Mouse (Mus musculus) neural tube, embryonic 13.5 days (tissue): ENCODE measurements around the gene Hdac7. TPM values are rescaled to one million over a fixed set of nuclear protein-coding genes. Genes with fewer than 3 reads are reported as not detected.

ENCODE experiments used
- ATAC-seq: fragments of 200-750 bp; cut with Nextera tagmentation; 2 replicates; pipeline ENCODE4 v1.8.0; 2017; ENCODE audit warnings: low read depth, mild to moderate bottlenecking, moderate TSS enrichment, moderate library complexity
- H3K27ac ChIP-seq: fragments of 300-500 bp; sonication (generic); replicated peaks from 2 replicates; pipeline ENCODE4 v1.5.1; 2015; ENCODE audit warnings: moderate library complexity, mild to moderate bottlenecking, inconsistent platforms
- H3K27me3 ChIP-seq: fragments of 300-500 bp; sonication (generic); 2 replicates; pipeline ENCODE4 v1.6.1; 2015; ENCODE audit warnings: mild to moderate bottlenecking, inconsistent platforms
- H3K36me3 ChIP-seq: fragments of 300-500 bp; sonication (generic); 2 replicates; pipeline ENCODE4 v1.6.1; 2015; ENCODE audit warnings: mild to moderate bottlenecking, inconsistent platforms
- H3K4me1 ChIP-seq: fragments of 300-500 bp; sonication (generic); replicated peaks from 2 replicates; pipeline ENCODE4 v1.6.1; 2015; ENCODE audit warnings: inconsistent platforms
- H3K4me2 ChIP-seq: fragments of 300-500 bp; sonication (generic); 2 replicates; pipeline ENCODE4 v1.6.1; 2015; ENCODE audit warnings: inconsistent platforms, mild to moderate bottlenecking, moderate library complexity
- H3K4me3 ChIP-seq: fragments of 300-500 bp; sonication (generic); 2 replicates; pipeline ENCODE4 v1.5.1; 2015; ENCODE audit warnings: mild to moderate bottlenecking, inconsistent platforms
- H3K9ac ChIP-seq: fragments of 300-500 bp; sonication (generic); 2 replicates; pipeline ENCODE4 v1.6.1; 2015; ENCODE audit warnings: moderate library complexity, mild to moderate bottlenecking, inconsistent platforms
- H3K9me3 ChIP-seq: fragments of 300-500 bp; sonication (generic); 2 replicates; pipeline ENCODE4 v1.6.1; 2016; ENCODE audit warnings: inconsistent platforms
- WGBS: fragments of 180-500 bp; shearing (Covaris S2); methylation state at CpG from one replicate; pipeline ENCODE4 v1.1.7; 2015; 5-methylcytosine and 5-hydroxymethylcytosine counted together
- polyA plus RNA-seq: library from polyadenylated mRNA; unstranded; fragments of >200 nt; fragmentation: Nextera tagmentation; extraction: Ambion mirVana; gene quantifications from 2 replicates; pipeline ENCODE4 v1.2.1, GENCODE M21; 2015

Gene Hdac7
- polyA plus RNA-seq, 1 experiment from 2014 or later: 24.9 TPM

DNA sequence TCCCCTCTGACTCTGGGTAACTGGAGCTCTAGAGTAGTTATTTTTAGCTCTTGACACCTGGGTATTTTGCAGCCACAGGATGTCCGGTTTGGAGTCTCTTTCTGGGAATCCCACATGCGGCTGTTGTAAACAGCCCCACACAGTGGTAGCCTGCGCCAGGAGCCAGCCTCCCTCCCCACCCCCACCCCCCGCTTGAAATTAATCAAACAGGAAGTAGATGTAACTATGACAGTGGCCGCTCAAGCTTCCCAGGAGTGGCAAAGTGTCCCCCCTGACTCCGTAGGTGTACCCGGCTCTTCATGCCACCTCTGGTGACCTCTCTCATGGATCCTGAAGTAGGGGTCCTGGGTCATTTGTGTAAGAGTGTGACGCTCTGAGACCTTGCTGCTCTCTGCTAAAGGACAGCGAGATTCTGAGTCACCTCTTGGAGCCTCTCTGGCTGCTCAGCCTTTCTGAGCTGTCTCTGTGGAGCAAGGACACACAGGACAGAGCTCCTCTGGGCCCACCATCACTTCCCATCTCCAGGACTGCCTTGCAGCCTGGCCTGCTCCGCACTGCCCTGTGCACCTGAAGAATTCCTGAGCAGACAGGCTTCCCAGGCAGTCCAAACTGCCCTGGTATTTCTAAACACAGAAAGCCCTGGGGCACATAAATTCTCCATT, 22.9 kb downstream of the Hdac7 start:
- H3K27ac ChIP-seq: peak overlapping the region; percentile 28; the same call in 1 of the 2 replicates
- no peak for ATAC-seq
- no peak overlapping the region for H3K4me2 ChIP-seq
- H3K9ac ChIP-seq: no peak overlapping the region
- H3K4me1 ChIP-seq: peaks cover 70% of the 10 kb centered on the region
- 61% methylated on average over 10 of the region's 10 CpGs for WGBS
- no peaks in the 10 kb centered on the region for H3K27me3 ChIP-seq
- no peaks in the 10 kb centered on the region for H3K9me3 ChIP-seq
- 0 out of 2 replicates have a peak, but pooled peaks cover 3% of the 10 kb centered on the region for H3K36me3 ChIP-seq
- H3K4me3 ChIP-seq: no peak overlapping the region

DNA sequence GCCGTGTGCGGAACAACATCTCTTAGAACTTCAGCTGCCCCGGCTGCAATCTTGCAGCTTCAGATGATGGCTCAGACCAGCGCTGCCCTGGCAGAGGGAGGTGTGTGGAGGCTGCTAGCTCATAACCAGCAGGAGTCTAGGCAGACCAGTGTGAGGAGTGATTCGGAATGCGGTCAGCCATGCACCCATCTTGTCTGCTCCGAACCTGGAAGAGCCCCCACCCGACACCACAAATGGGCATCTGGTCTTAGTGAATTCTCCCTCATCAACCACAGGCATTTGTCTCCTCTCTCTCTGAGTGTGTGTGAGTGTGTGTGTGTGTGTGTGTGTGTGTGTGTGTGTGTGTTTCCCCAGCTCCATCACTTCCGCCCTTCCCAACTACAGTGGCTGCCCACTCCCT, 24.4 kb downstream of the Hdac7 start:
- Histone ChIP-seq H3K9ac (no peak overlapping the region), H3K4me2 (no peak overlapping the region), H3K36me3 (0 out of 2 replicates have a peak, but pooled peaks cover 3% of the 10 kb centered on the region), H3K27me3 (no peaks in the 10 kb centered on the region), H3K4me1 (peaks cover 61% of the 10 kb centered on the region), H3K27ac (no peak overlapping the region), H3K9me3 (no peaks in the 10 kb centered on the region), H3K4me3 (no peak overlapping the region)
- no peak for ATAC-seq
- 80% methylated on average over 9 of the region's 9 CpGs for WGBS

DNA sequence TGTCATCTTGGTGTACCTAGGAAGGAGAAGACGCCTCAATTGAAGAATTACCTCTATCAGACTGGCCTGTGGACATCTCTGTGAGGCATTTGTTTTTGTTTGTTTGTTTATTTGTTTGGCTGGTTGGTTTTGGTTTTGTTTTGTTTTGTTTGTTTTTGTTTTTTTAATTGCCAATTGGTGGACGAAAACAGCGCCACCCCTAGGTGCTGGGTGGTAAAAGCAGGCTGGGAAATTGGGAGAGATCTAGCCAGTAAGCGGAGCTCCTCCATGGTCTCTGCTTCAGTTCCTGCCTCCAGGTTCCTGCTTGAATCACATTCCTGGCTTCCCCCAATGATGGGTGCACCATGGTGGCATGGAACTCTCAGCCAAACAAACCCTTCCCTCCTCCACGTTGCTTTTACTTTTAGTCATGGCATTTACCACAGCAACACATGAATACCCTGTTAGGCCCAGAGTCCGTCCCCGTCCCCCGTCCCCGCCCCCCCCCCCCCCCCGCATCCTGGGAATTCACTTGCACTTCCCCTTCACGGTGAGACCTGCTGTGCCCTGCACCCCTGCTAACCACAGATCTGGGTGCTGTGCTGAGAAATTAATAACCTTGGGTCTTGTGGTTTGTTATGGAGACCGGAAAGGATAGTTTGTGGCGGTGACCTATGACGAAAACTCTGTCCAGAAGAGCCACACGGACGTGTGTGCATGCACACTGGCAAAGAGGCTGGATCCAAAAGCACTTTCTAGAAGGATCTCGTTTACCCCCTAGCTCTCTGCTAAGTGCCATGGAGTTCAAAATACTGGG, 27.9 kb downstream of the Hdac7 start:
- no peak for ATAC-seq
- no peak overlapping the region for H3K4me2 ChIP-seq
- no peak overlapping the region for H3K4me3 ChIP-seq
- H3K9ac ChIP-seq: no peak overlapping the region
- no peak overlapping the region for H3K27ac ChIP-seq
- H3K27me3 ChIP-seq: no peaks in the 10 kb centered on the region
- 94% methylated on average over 17 of the region's 17 CpGs for WGBS
- peaks cover 61% of the 10 kb centered on the region for H3K4me1 ChIP-seq
- H3K36me3 ChIP-seq: 0 out of 2 replicates have a peak, but pooled peaks cover 3% of the 10 kb centered on the region
- H3K9me3 ChIP-seq: no peaks in the 10 kb centered on the region

DNA sequence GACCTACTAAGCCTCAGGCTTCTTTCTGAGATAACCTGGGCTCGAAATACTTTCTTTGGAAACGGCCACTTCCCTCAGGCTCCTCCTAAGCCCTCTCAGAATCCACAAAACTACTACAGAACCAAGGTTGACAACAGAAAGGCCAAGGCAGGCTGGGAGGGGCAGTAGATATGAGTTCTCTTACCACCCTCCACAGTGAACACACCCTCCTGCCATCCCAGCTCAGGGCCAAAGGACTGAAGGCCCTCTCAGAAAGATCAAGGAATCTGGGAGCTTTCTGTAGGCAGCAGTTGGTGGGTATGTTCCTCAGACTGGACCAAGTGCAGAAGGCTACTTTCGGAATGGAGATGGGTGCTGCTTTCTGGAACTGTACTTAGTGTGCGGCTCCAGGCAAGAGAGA, 29.0 kb downstream of the Hdac7 start:
- WGBS: 94% methylated on average over 4 of the region's 4 CpGs
- H3K27ac ChIP-seq: no peak overlapping the region
- no peak overlapping the region for H3K4me3 ChIP-seq
- peaks cover 60% of the 10 kb centered on the region for H3K4me1 ChIP-seq
- ATAC-seq: no peak
- no peak overlapping the region for H3K4me2 ChIP-seq
- no peaks in the 10 kb centered on the region for H3K27me3 ChIP-seq
- H3K36me3 ChIP-seq: peaks cover 4% of the 10 kb centered on the region
- no peaks in the 10 kb centered on the region for H3K9me3 ChIP-seq
- no peak overlapping the region for H3K9ac ChIP-seq

DNA sequence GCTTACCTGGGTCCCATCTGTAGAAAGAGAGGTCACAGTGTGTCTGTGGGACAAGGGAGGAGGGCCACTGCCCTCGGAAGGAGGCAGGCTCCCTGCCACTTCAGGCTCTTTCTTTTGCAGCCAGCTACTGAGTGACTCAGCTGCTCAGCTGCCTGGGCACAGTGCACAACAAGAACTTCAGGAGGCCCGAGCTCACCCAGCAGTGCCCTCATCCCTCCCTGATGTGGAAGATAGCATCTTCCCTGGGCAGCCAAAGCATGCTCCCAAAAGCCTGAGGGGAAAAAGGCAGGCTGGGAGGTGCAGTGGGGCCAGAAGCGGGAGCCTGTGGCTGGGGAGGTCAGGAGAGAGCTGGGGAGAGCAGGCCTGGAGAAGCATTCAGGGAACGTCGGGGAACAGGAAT, 29.6 kb downstream of the Hdac7 start:
- Histone ChIP-seq H3K4me3 (no peak overlapping the region), H3K27ac (no peak overlapping the region), H3K9ac (peak overlapping the region; percentile 49; the same call in 1 of the 2 replicates), H3K4me1 (peaks cover 56% of the 10 kb centered on the region), H3K36me3 (peaks cover 10% of the 10 kb centered on the region), H3K9me3 (no peaks in the 10 kb centered on the region), H3K4me2 (no peak overlapping the region), H3K27me3 (no peaks in the 10 kb centered on the region)
- no peak for ATAC-seq
- WGBS: 63% methylated on average over 5 of the region's 5 CpGs

DNA sequence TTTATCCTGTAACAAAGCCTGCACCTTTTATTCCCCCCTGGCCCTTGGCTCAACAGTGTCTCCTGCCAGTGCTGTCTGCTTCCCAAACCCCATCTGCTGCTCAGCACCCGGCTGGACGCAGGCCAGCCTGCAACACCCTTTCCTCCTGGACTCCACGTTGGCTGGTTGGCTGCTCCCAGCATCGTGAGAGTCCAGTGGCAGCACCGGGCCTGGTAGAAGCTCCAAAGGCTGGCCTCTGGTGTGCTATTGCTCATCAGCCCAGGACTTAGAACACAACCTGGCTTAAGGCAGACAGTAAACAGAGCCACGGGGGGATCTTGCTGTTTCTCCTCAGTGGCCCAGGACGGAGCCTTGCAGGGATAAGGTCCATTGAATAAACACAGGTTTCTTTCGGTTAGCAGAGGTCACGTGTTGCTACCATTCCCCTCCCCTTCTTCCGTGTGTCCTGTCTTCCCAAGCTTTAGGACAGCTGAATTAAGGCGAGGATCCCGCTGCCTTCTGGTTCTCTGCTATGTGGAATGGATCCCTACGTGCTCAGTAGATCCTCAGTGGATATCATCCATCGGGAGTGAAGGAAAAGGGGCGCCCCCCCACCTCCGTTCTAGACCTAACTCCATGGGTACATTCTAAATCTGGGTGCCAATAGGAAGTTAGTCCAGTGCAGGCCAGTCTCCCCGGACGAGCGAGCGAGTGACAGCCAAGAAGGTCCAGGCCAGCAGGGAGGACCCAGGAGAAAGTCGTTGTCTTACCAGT, 30.7 kb downstream of the Hdac7 start:
- WGBS: 56% methylated on average over 21 of the region's 21 CpGs
- peaks cover 49% of the 10 kb centered on the region for H3K4me1 ChIP-seq
- no peak for ATAC-seq
- no peak overlapping the region for H3K4me2 ChIP-seq
- H3K4me3 ChIP-seq: no peak overlapping the region
- no peak overlapping the region for H3K9ac ChIP-seq
- H3K27me3 ChIP-seq: no peaks in the 10 kb centered on the region
- H3K36me3 ChIP-seq: peaks cover 21% of the 10 kb centered on the region
- no peaks in the 10 kb centered on the region for H3K9me3 ChIP-seq
- H3K27ac ChIP-seq: peak overlapping the region; percentile 75

DNA sequence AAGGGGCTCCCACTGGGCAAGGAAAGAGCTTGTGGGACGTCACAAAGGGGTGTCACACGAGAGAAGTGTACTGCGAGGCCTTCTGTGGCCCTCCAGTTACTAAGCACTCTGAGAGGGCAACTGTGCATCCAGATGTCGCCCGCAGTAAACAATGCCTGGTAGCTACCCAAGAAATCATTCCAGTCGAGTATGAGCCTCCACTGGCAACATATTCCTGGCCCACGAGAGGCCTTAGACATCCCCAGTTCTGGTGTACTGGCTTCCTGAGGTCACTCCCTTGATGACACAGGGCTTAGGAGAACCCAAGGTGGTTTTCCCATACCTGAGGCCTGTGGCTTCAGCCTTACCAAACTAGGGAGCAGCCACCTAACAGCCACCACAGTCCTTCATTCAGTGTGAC, 31.4 kb downstream of the Hdac7 start:
- Histone ChIP-seq H3K9me3 (no peaks in the 10 kb centered on the region), H3K9ac (peak overlapping the region; percentile 19; the same call in 1 of the 2 replicates), H3K27ac (peak overlapping the region; percentile 75), H3K4me3 (no peak overlapping the region), H3K27me3 (no peaks in the 10 kb centered on the region), H3K36me3 (peaks cover 28% of the 10 kb centered on the region), H3K4me2 (no peak overlapping the region), H3K4me1 (peaks cover 47% of the 10 kb centered on the region)
- ATAC-seq: no peak
- 53% methylated on average over 7 of the region's 7 CpGs for WGBS

DNA sequence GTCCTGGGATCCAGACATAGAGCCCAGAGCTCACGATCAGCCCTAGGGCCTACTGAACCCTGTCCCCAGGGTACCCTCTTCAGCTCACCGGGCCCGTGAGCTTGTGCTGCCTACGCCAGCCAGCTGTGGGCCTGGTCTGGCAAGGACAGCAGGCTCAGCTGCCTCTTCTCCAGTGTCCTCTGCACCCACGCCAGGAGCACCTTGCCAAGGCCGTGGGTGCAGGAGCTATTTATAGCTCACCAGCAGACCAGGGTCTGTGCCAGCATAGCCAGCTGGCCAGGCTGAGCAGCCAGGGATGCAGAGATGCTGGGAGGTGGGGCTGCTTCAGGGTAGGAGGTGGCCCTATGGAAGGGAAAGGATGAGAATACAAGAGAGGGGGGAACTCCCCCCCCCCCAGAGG, 32.2 kb downstream of the Hdac7 start:
- ATAC-seq: peak; percentile 80
- no peaks in the 10 kb centered on the region for H3K27me3 ChIP-seq
- 43% methylated on average over 6 of the region's 6 CpGs for WGBS
- H3K27ac ChIP-seq: peak overlapping the region; percentile 75
- no peak overlapping the region for H3K4me2 ChIP-seq
- H3K9ac ChIP-seq: peak overlapping the region; percentile 49
- H3K9me3 ChIP-seq: no peaks in the 10 kb centered on the region
- H3K36me3 ChIP-seq: peaks cover 36% of the 10 kb centered on the region
- H3K4me3 ChIP-seq: no peak overlapping the region
- peaks cover 47% of the 10 kb centered on the region for H3K4me1 ChIP-seq

DNA sequence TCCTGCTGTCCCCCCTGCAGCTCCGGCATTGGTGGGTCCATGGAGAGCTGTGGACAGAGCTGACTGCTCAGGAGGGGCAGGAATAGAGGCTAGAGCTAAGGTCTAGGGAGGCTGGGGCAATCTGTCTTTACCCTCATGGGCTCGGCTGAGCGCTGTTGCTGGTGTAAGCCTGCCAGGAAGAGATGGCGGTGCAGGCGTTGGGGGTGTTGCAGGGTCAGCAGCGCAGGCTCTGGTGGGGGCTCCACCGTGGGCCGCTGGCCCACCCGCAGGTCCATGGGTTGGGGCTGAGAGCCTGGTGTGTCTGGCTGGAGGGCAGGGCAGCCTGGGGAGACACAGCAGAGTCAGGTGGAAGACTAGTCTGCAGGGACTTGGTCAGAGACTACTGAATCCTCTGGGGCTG, 33.0 kb downstream of the Hdac7 start:
- H3K4me2 ChIP-seq: no peak overlapping the region
- 86% methylated on average over 9 of the region's 9 CpGs for WGBS
- no peaks in the 10 kb centered on the region for H3K9me3 ChIP-seq
- H3K9ac ChIP-seq: no peak overlapping the region
- no peak overlapping the region for H3K4me3 ChIP-seq
- no peak overlapping the region for H3K27ac ChIP-seq
- H3K4me1 ChIP-seq: peaks cover 47% of the 10 kb centered on the region
- ATAC-seq: no peak
- H3K27me3 ChIP-seq: no peaks in the 10 kb centered on the region
- H3K36me3 ChIP-seq: peaks cover 44% of the 10 kb centered on the region

DNA sequence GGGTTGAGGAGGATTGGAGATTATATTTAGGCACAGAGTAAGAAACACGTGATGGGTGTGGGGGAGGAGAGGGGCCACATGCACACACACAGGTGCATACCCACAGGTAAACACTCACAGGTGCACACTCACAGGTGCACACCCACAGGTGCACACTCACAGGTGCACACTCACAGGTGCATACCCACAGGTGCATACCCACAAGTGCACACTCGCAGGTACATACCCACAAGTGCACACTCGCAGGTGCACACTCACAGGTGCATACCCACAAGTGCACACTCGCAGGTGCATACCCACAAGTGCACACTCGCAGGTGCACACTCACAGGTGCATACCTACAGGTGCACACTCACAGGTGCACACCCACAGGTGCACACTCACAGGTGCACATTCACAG, 33.9 kb downstream of the Hdac7 start:
- WGBS: 97% methylated on average over 5 of the region's 5 CpGs
- no peaks in the 10 kb centered on the region for H3K9me3 ChIP-seq
- H3K4me3 ChIP-seq: no peak overlapping the region
- no peak overlapping the region for H3K4me2 ChIP-seq
- no peak overlapping the region for H3K27ac ChIP-seq
- no peaks in the 10 kb centered on the region for H3K27me3 ChIP-seq
- no peak for ATAC-seq
- no peak overlapping the region for H3K9ac ChIP-seq
- H3K4me1 ChIP-seq: peaks cover 44% of the 10 kb centered on the region
- peaks cover 47% of the 10 kb centered on the region for H3K36me3 ChIP-seq

DNA sequence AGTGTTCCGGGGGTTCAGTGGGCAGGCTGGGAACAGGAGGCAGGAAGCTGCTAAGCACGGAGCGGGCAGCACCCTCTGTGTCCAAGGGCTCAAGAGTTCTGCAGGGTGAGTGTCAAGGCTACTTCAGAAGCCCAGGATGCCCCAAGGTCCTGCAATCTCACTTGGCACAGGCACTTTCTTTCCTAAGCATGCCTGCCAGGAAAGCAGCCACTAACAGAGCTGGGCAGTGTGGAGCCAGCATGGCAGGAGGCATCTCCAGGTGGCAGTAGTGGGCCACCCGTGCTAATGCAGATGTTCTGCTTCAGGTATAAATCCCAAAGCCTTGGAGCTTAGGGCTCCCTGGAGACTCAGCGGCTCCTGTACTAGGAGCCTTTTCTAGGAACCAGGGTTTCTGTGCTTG, 34.4 kb downstream of the Hdac7 start:
- no peaks in the 10 kb centered on the region for H3K27me3 ChIP-seq
- H3K4me3 ChIP-seq: no peak overlapping the region
- WGBS: 87% methylated on average over 5 of the region's 5 CpGs
- no peak overlapping the region for H3K4me2 ChIP-seq
- peaks cover 50% of the 10 kb centered on the region for H3K36me3 ChIP-seq
- no peak for ATAC-seq
- H3K27ac ChIP-seq: no peak overlapping the region
- peaks cover 41% of the 10 kb centered on the region for H3K4me1 ChIP-seq
- H3K9me3 ChIP-seq: no peaks in the 10 kb centered on the region
- H3K9ac ChIP-seq: no peak overlapping the region

DNA sequence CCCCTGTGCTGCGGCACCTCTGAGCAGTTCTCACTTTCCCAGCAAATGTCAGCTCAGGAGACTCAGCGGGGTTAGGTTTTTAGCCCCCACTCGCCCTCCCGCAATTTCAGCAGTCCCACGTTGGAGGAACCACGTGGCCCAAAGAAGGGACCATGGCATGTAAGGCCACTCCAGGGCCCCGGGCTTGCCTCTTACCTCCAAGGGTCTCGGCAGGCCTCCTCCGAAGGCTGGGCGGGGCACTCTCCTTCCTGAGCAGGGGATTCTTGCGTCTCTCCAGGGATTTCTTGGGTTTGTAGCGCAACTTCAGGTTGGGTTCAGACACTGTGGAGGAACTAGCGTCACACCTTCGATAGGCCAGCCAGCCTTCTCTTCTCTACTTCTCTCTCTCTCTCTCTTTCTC, 35.1 kb downstream of the Hdac7 start:
- Histone ChIP-seq H3K9me3 (no peaks in the 10 kb centered on the region), H3K4me2 (no peak overlapping the region), H3K9ac (no peak overlapping the region), H3K36me3 (peaks cover 56% of the 10 kb centered on the region), H3K4me3 (no peak overlapping the region), H3K4me1 (peaks cover 33% of the 10 kb centered on the region), H3K27me3 (no peaks in the 10 kb centered on the region), H3K27ac (no peak overlapping the region)
- WGBS: 83% methylated on average over 14 of the region's 14 CpGs
- ATAC-seq: no peak
